Mouse (Mus musculus) heart, embryonic 11.5 days (tissue): ENCODE data around the gene Setdb2. TPM values are rescaled to one million over a fixed set of nuclear protein-coding genes. Genes with fewer than 3 reads are reported as not detected.
"Not testable (repeated sequence)": the region's sequence is repeated elsewhere in the genome, so short reads cannot be mapped to it uniquely, and the experiment has no call there.

Source experiments
- ATAC-seq: fragments of 200-750 bp; cut with Nextera tagmentation; replicated peaks from 2 replicates; pipeline ENCODE4 v1.8.0; 2017; ENCODE audit warnings: moderate library complexity; ENCODE audit not compliant: insufficient number of reproducible peaks, low FRiP score, low TSS enrichment
- H3K27ac ChIP-seq: fragments of 300-500 bp; sonication (generic); 2 replicates; pipeline ENCODE4 v1.5.1; 2014; ENCODE audit warnings: mild to moderate bottlenecking, low read depth, low read length
- H3K27me3 ChIP-seq: fragments of 300-500 bp; sonication (generic); 2 replicates; pipeline ENCODE4 v1.6.1; 2014; ENCODE audit warnings: mild to moderate bottlenecking, low read length, mixed read lengths; ENCODE audit not compliant: control insufficient read depth, insufficient read depth
- H3K36me3 ChIP-seq: fragments of 300-500 bp; sonication (generic); 2 replicates; pipeline ENCODE4 v1.6.1; 2014; ENCODE audit warnings: mild to moderate bottlenecking, low read length, moderate library complexity, mixed read lengths; ENCODE audit not compliant: control insufficient read depth, insufficient read depth
- H3K4me1 ChIP-seq: fragments of 300-500 bp; sonication (generic); 2 replicates; pipeline ENCODE4 v1.6.1; 2014; ENCODE audit warnings: low read length; ENCODE audit not compliant: control insufficient read depth, insufficient read depth
- H3K4me2 ChIP-seq: fragments of 300-500 bp; sonication (generic); 2 replicates; pipeline ENCODE4 v1.6.1; 2014; ENCODE audit warnings: mild to moderate bottlenecking, moderate library complexity
- H3K4me3 ChIP-seq: fragments of 300-500 bp; sonication (generic); 2 replicates; pipeline ENCODE4 v1.5.1; 2014; ENCODE audit warnings: low read depth, low read length
- H3K9ac ChIP-seq: fragments of 300-500 bp; sonication (generic); 2 replicates; pipeline ENCODE4 v1.6.1; 2014; ENCODE audit warnings: mild to moderate bottlenecking, low read depth, low read length, moderate library complexity
- H3K9me3 ChIP-seq: fragments of 300-500 bp; sonication (generic); replicated peaks from 2 replicates; pipeline ENCODE4 v1.6.1; 2016; ENCODE audit warnings: low read length; ENCODE audit not compliant: control insufficient read depth
- WGBS: fragments of 180-500 bp; shearing (Covaris S2); extraction: QIAGEN DNeasy Blood & Tissue Kit; methylation state at CpG from one replicate; pipeline ENCODE4 v1.1.7; 2014; ENCODE audit not compliant: insufficient replicate concordance; 5-methylcytosine and 5-hydroxymethylcytosine counted together
- polyA plus RNA-seq: library from polyadenylated mRNA; unstranded; fragments of >200 nt; fragmentation: Nextera tagmentation; extraction: Ambion mirVana; gene quantifications from 2 replicates; pipeline ENCODE4 v1.2.1, GENCODE M21; 2014

Gene Setdb2
- polyA plus RNA-seq, 1 experiment from 2014 or later = 9.9 TPM

DNA sequence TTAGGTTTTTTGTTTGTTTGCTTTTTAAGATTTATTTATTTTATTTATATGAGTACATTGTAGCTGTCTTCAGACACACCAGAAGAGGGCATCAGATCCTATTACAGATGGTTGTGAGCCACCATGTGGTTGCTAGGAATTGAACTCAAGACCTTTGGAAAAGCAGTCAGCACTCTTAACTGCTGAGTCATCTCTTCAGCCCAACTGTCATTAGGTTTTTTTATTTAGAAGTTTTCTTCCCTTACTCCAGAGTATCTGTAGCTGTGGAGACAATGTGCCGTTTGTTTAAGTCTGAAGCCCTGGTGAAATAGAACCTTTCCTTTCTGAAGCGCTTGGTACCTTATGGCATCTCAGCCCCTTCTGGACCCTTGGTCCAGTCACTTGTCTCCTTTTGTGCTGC, 25.7 kb downstream of the Setdb2 start:
- not testable (repeated sequence) for H3K36me3 ChIP-seq, H3K9me3 ChIP-seq, H3K27me3 ChIP-seq, H3K9ac ChIP-seq, H3K27ac ChIP-seq, H3K4me3 ChIP-seq, ATAC-seq, H3K4me1 ChIP-seq, H3K4me2 ChIP-seq
- 93% methylated on average over 2 of the region's 2 CpGs for WGBS

DNA sequence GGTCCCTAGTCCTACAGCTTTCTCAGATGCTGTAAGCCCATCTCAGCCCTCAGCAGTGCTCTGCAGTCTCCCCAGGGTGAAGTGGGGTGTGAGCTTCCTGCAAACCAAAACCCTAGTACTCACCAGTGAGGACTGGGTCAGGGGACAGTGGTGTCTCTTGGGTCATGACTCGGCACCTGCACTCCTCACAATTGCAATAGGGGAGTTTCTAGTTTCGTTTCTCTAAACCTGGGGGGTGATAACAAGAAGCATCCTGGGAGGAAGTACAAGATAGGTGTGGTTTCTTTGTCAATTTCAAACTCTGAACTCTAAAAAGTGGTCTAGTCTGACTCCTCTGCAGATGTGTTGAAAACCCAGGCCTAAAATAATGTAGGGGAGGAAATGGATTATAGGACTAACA, 43.7 kb downstream of the Setdb2 start:
- Histone ChIP-seq H3K4me2 (no peak overlapping the region), H3K36me3 (no peaks in the 10 kb centered on the region), H3K27me3 (no peaks in the 10 kb centered on the region), H3K4me3 (no peak overlapping the region), H3K9ac (no peak overlapping the region), H3K27ac (no peak overlapping the region), H3K4me1 (no peaks in the 10 kb centered on the region), H3K9me3 (no peaks in the 10 kb centered on the region)
- 65% methylated on average over 2 of the region's 2 CpGs for WGBS
- ATAC-seq = no peak

DNA sequence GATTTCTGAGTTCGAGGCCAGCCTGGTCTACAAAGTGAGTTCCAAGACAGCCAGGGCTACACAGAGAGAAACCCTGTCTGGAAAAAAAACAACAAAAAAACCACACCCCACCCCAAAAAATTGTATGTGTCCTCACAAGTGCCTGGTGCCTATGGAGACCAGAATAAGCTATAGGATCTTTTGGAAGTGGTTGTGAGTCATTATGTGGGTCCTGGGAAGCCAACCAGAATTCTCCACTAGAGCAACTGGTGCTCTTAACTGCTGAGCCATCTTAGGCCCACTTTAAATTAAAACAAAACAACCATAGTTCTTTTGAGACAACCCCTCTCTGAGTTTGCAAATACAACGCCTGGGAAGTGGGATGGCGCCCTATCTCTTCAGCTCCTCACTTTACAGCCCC, 45.4 kb downstream of the Setdb2 start, which contains the start of gene Phf11c:
TSS of gene Phf11c (minus strand) at position 101 of the 400 bp plus-strand sequence.
- no peak within 1 kb of the TSS for H3K27ac ChIP-seq
- H3K4me3 ChIP-seq = no peak within 1 kb of the TSS
- H3K27me3 ChIP-seq = no peaks in the 10 kb centered on the region
- no peak within 1 kb of the TSS for H3K9ac ChIP-seq
- WGBS = 89% methylated on average over 3 of the region's 3 CpGs
- H3K36me3 ChIP-seq = no peaks in the 10 kb centered on the region
- ATAC-seq = no peak
- no peaks in the 10 kb centered on the region for H3K4me1 ChIP-seq
- H3K9me3 ChIP-seq = no peaks in the 10 kb centered on the region
- H3K4me2 ChIP-seq = no peak within 1 kb of the TSS

DNA sequence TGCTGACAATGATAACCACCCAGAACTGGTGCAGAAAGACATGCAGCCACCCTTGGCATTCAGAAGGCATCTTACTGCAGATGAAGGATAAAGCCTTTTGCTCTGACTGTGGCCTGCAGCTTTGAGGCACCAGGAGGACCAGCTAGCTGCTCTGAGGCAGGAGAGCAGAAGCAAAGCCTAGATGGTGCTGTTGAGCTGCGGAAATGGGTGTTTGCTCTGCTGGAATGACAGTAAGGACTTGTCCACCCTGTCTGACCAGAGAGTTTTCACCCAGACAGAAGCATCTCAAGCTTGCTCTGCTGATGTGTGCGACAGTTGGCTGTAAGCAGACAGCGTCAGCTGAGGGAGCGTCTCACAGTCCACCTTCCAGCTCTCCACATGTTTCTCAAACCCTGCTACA, 50.5 kb downstream of the Setdb2 start:
- H3K9ac ChIP-seq, H3K36me3 ChIP-seq, H3K4me1 ChIP-seq, H3K27ac ChIP-seq, H3K9me3 ChIP-seq, H3K27me3 ChIP-seq, ATAC-seq, H3K4me2 ChIP-seq, H3K4me3 ChIP-seq: not testable (repeated sequence)
- 62% methylated on average over 4 of the region's 4 CpGs for WGBS

DNA sequence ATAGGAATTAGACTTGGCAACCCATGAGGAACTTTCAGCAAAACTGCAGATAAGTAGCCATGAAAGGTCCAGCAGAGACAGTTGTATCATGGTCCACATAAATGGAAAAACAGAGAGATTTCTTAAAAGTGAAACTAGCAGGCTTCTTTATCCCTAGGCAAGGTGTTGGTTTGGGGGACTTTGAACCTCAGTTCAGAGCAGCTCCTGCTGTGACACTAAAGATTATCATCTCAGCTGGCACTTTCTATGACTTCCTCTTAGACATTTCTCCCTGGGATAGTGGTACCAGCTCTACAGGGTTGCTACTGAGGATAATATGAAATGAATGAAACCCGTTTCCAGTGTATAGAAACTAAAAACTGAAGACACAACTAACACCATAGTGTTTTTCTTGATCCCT, 51.2 kb downstream of the Setdb2 start:
- no peak overlapping the region for H3K9ac ChIP-seq
- no peak overlapping the region for H3K4me3 ChIP-seq
- no peak overlapping the region for H3K27ac ChIP-seq
- H3K4me2 ChIP-seq = no peak overlapping the region
- H3K36me3 ChIP-seq = no peaks in the 10 kb centered on the region
- WGBS = 51% methylated on average over 1 of the region's 1 CpGs
- no peaks in the 10 kb centered on the region for H3K27me3 ChIP-seq
- ATAC-seq = no peak
- no peaks in the 10 kb centered on the region for H3K9me3 ChIP-seq
- H3K4me1 ChIP-seq = no peaks in the 10 kb centered on the region

DNA sequence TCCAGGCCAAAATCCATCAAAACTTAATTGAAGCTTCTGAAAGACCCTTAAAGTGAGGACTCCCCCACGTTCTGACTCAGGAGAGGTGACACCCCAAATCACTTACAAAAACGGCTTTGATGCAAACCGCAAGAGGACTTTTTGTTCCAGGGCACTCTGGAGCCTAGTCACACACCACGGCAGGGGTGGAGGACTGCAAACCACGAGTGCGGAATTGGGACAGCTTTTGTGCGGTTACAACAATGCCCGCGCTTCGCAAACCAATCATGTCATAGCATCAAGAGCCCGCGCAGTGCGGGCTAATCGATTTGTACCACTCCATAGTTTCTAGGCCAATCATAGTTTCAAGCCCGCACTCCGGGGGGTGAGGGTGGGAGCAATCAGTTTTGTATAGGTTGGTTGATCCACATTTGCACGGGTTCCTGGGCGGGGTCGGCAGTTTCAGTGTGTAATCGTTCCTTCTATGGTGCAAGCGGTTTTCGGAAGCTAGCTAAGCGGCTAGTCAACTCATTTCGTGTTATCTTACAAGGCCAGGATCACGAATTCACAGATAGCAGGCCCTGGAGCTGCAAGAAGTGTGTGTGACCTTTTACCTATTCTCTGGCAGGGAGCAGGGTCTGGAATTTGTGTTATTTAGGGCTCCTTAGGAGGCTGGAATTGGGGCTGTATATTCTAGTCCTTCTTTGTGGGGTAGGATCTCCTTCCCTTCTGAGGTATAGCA, 70.2 kb downstream of the Setdb2 start:
- H3K4me1 ChIP-seq = peaks cover 6% of the 10 kb centered on the region
- H3K9ac ChIP-seq = no peak overlapping the region
- no peak overlapping the region for H3K4me2 ChIP-seq
- H3K27ac ChIP-seq = no peak overlapping the region
- 83% methylated on average over 25 of the region's 25 CpGs for WGBS
- H3K36me3 ChIP-seq = no peaks in the 10 kb centered on the region
- no peaks in the 10 kb centered on the region for H3K9me3 ChIP-seq
- no peaks in the 10 kb centered on the region for H3K27me3 ChIP-seq
- no peak overlapping the region for H3K4me3 ChIP-seq
- ATAC-seq = no peak

DNA sequence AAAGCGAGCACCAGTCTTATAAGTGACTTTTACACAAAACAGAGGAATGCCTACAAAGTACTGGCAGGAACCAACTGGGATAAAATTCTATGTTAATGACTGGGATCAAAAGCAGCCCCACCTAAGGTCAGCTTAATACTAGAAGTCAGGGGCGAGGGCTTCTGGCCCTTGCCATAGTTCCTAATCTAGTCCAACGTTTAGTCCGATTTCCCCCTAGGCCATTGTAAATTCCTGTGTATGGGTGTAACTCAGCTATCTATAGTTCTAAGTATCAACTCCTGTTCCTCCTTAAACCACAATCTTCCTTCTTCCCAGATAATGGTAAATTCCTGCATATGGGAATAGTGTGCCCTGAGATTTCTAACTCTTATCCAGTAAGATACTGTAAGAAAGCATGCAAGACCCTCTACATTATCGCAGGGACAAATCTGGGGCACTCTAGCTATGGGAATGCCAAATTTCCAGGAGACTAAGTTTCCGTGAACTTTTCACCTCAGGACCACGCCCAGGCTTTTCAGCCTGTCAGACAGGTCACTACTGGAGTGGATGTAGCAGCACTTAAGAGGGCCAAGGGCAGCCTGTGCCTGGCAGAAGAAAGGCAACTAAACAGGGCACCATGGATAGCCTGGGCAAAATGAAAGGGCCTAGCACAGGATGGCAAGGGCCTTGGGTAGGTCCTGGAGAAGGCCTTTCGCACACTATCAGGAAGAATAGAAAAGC, 74.1 kb downstream of the Setdb2 start:
- Histone ChIP-seq H3K27ac (no peak overlapping the region), H3K36me3 (no peaks in the 10 kb centered on the region), H3K9ac (no peak overlapping the region), H3K27me3 (no peaks in the 10 kb centered on the region), H3K4me2 (no peak overlapping the region), H3K4me1 (peaks cover 6% of the 10 kb centered on the region), H3K4me3 (no peak overlapping the region), H3K9me3 (no peaks in the 10 kb centered on the region)
- ATAC-seq = no peak
- WGBS = 60% methylated on average over 8 of the region's 8 CpGs

DNA sequence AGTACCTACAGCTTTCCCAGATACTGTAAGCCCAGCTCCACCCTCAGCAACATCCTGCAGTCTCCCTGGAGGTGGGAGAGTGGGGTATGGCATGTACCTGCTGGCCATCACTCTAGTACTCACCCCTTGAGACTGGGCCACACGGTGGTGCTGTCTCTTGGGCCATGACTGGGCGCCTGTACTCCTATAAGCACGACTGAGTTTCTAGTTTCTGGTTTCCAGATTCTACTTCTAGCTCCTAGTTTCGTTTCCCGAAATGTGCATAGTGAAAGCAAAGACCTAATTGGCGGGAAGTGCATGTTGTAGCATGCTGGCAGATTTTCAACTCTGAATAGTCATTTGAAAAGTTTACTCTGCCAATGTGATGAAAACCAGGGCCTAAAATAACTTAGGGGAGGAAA, 75.4 kb downstream of the Setdb2 start, which contains the start of gene Phf11d:
TSS of gene Phf11d (minus strand) at position 227 of the 401 bp plus-strand sequence.
- H3K4me1 ChIP-seq = peaks cover 6% of the 10 kb centered on the region
- no peak within 1 kb of the TSS for H3K27ac ChIP-seq
- no peaks in the 10 kb centered on the region for H3K9me3 ChIP-seq
- no peak for ATAC-seq
- 71% methylated on average over 6 of the region's 6 CpGs for WGBS
- H3K4me2 ChIP-seq = no peak within 1 kb of the TSS
- no peak within 1 kb of the TSS for H3K4me3 ChIP-seq
- no peak within 1 kb of the TSS for H3K9ac ChIP-seq
- H3K36me3 ChIP-seq = no peaks in the 10 kb centered on the region
- no peaks in the 10 kb centered on the region for H3K27me3 ChIP-seq
